Mouse (Mus musculus): ENCODE measurements around the gene Acot7.

- TF ChIP-seq CTCF (IDR thresholded peaks at IDR 0.05; ENCODE audit: insufficient read depth, low read length): no peak
- TF ChIP-seq POLR2A (IDR thresholded peaks at IDR 0.05; ENCODE audit: borderline replicate concordance, extremely low read depth, low read depth, low read length): no peak
Observed at GRCm38 (mm10) chr4:152129395-152129930, 48.5 kb upstream of the Acot7 start.

Data from lung, adult 2 months (tissue).